Mouse (Mus musculus) forebrain, embryonic 16.5 days (tissue): ENCODE data around the gene Plekho1. TPM values are rescaled to one million over a fixed set of nuclear protein-coding genes. Genes with fewer than 3 reads are reported as not detected.

ENCODE experiments used
- ATAC-seq: fragments of 200-750 bp; cut with Nextera tagmentation; 2 replicates; pipeline ENCODE4 v1.8.0; 2017; ENCODE audit warnings: mild to moderate bottlenecking, moderate library complexity
- H3K27ac ChIP-seq: fragments of 300-500 bp; sonication (generic); 2 replicates; pipeline ENCODE4 v1.5.1; 2014; ENCODE audit warnings: low read length, control low read depth
- H3K27me3 ChIP-seq: fragments of 300-500 bp; sonication (generic); replicated peaks from 2 replicates; pipeline ENCODE4 v1.6.1; 2014; ENCODE audit warnings: low read length; ENCODE audit not compliant: control insufficient read depth, insufficient read depth
- H3K36me3 ChIP-seq: fragments of 300-500 bp; sonication (generic); 2 replicates; pipeline ENCODE4 v1.6.1; 2014; ENCODE audit not compliant: control insufficient read depth, insufficient read depth
- H3K4me1 ChIP-seq: fragments of 300-500 bp; sonication (generic); replicated peaks from 2 replicates; pipeline ENCODE4 v1.6.1; 2014; ENCODE audit warnings: low read length; ENCODE audit not compliant: control insufficient read depth, insufficient read depth
- H3K4me2 ChIP-seq: fragments of 300-500 bp; sonication (generic); 2 replicates; pipeline ENCODE4 v1.6.1; 2014; ENCODE audit warnings: mild to moderate bottlenecking, low read length, control low read depth
- H3K4me3 ChIP-seq: fragments of 300-500 bp; sonication (generic); replicated peaks from 2 replicates; pipeline ENCODE4 v1.5.1; 2014; ENCODE audit warnings: mild to moderate bottlenecking, low read length, control low read depth
- H3K9ac ChIP-seq: fragments of 300-500 bp; sonication (generic); replicated peaks from 2 replicates; pipeline ENCODE4 v1.6.1; 2014; ENCODE audit warnings: low read depth, low read length, control low read depth
- H3K9me3 ChIP-seq: fragments of 300-500 bp; sonication (generic); 2 replicates; pipeline ENCODE4 v1.6.1; 2016; ENCODE audit warnings: low read length; ENCODE audit not compliant: control insufficient read depth
- WGBS: fragments of 180-500 bp; shearing (Covaris S2); extraction: QIAGEN DNeasy Blood & Tissue Kit; methylation state at CpG from one replicate; pipeline ENCODE4 v1.1.7; 2014; 5-methylcytosine and 5-hydroxymethylcytosine counted together
- polyA plus RNA-seq: library from polyadenylated mRNA; unstranded; fragments of >200 nt; fragmentation: Nextera tagmentation; extraction: Ambion mirVana; gene quantifications from 2 replicates; pipeline ENCODE4 v1.2.1, GENCODE M21; 2015

Plekho1 gene
- polyA plus RNA-seq, 1 experiment from 2014 or later = 71.4 TPM

GRCm38 (mm10) chr3:96017461-96017860 is 21.7 kb upstream of the Plekho1 start:
- no peaks in the 10 kb centered on the region for H3K4me1 ChIP-seq
- no peaks in the 10 kb centered on the region for H3K27me3 ChIP-seq
- no peak overlapping the region for H3K27ac ChIP-seq
- no peaks in the 10 kb centered on the region for H3K36me3 ChIP-seq
- H3K4me2 ChIP-seq = no peak overlapping the region
- H3K4me3 ChIP-seq = no peak overlapping the region
- no peak overlapping the region for H3K9ac ChIP-seq
- WGBS = 84% methylated on average over 5 of the region's 5 CpGs
- no peaks in the 10 kb centered on the region for H3K9me3 ChIP-seq
- no peak for ATAC-seq

- H3K9me3 ChIP-seq = no peaks in the 10 kb centered on the region
- H3K27ac ChIP-seq = no peak overlapping the region
- H3K36me3 ChIP-seq = no peaks in the 10 kb centered on the region
- no peak overlapping the region for H3K4me2 ChIP-seq
- H3K4me3 ChIP-seq = no peak overlapping the region
- 96% methylated on average over 2 of the region's 2 CpGs for WGBS
- no peak for ATAC-seq
- H3K27me3 ChIP-seq = no peaks in the 10 kb centered on the region
- no peaks in the 10 kb centered on the region for H3K4me1 ChIP-seq
- H3K9ac ChIP-seq = no peak overlapping the region
These were observed 20.6 kb upstream of the Plekho1 start for GRCm38 (mm10) chr3:96016257-96016889.

GRCm38 (mm10) chr3:96015681-96016080 is 19.9 kb upstream of the Plekho1 start:
- Histone ChIP-seq H3K9me3 (no peaks in the 10 kb centered on the region), H3K27ac (no peak overlapping the region), H3K4me2 (no peak overlapping the region), H3K36me3 (no peaks in the 10 kb centered on the region), H3K4me1 (no peaks in the 10 kb centered on the region), H3K4me3 (no peak overlapping the region), H3K27me3 (no peaks in the 10 kb centered on the region), H3K9ac (no peak overlapping the region)
- no peak for ATAC-seq
- 86% methylated on average over 2 of the region's 2 CpGs for WGBS

- no peak for ATAC-seq
- no peaks in the 10 kb centered on the region for H3K27me3 ChIP-seq
These were observed 17.0 kb upstream of the Plekho1 start for GRCm38 (mm10) chr3:96012805-96013204.

GRCm38 (mm10) chr3:96008463-96008862 is 12.7 kb upstream of the Plekho1 start:
- no peak overlapping the region for H3K27ac ChIP-seq
- H3K4me1 ChIP-seq = no peaks in the 10 kb centered on the region; the same call in 1 of the 2 replicates
- no peaks in the 10 kb centered on the region for H3K27me3 ChIP-seq
- ATAC-seq = no peak
- WGBS = 72% methylated on average over 6 of the region's 6 CpGs
- no peak overlapping the region for H3K4me3 ChIP-seq
- no peak overlapping the region for H3K9ac ChIP-seq
- no peaks in the 10 kb centered on the region for H3K9me3 ChIP-seq
- 0 out of 2 replicates have a peak, but pooled peaks cover 2% of the 10 kb centered on the region for H3K36me3 ChIP-seq
- H3K4me2 ChIP-seq = no peak overlapping the region

More at GRCm38 (mm10) chr3:96012805-96013204, 17.0 kb upstream of the Plekho1 start:
- Histone ChIP-seq H3K27ac (no peak overlapping the region), H3K4me1 (no peaks in the 10 kb centered on the region), H3K4me2 (no peak overlapping the region), H3K36me3 (0 out of 2 replicates have a peak, but pooled peaks cover 2% of the 10 kb centered on the region), H3K4me3 (no peak overlapping the region), H3K9me3 (no peaks in the 10 kb centered on the region), H3K9ac (no peak overlapping the region)
- 24% methylated on average over 5 of the region's 5 CpGs for WGBS

GRCm38 (mm10) chr3:96001560-96001959 is 5.8 kb upstream of the Plekho1 start:
- Histone ChIP-seq H3K4me2 (no peak overlapping the region), H3K9ac (no peak overlapping the region), H3K9me3 (no peaks in the 10 kb centered on the region), H3K27me3 (no peaks in the 10 kb centered on the region), H3K4me1 (peaks cover 18% of the 10 kb centered on the region), H3K4me3 (no peak overlapping the region), H3K27ac (no peak overlapping the region), H3K36me3 (no peaks in the 10 kb centered on the region)
- WGBS = 98% methylated on average over 1 of the region's 1 CpGs
- ATAC-seq = no peak

- Histone ChIP-seq H3K9ac (no peak overlapping the region), H3K4me3 (no peak overlapping the region), H3K4me2 (no peak overlapping the region), H3K36me3 (no peaks in the 10 kb centered on the region), H3K9me3 (no peaks in the 10 kb centered on the region), H3K27ac (no peak overlapping the region), H3K4me1 (peaks cover 19% of the 10 kb centered on the region), H3K27me3 (no peaks in the 10 kb centered on the region)
- 71% methylated on average over 9 of the region's 9 CpGs for WGBS
- ATAC-seq = no peak
These were observed 5.2 kb upstream of the Plekho1 start for GRCm38 (mm10) chr3:96000921-96001501.

- no peak for ATAC-seq
- H3K27ac ChIP-seq = no peak overlapping the region
- H3K4me2 ChIP-seq = no peak overlapping the region
- H3K4me1 ChIP-seq = peaks cover 19% of the 10 kb centered on the region
- no peaks in the 10 kb centered on the region for H3K36me3 ChIP-seq
- H3K9me3 ChIP-seq = no peaks in the 10 kb centered on the region
- H3K27me3 ChIP-seq = no peaks in the 10 kb centered on the region
- H3K4me3 ChIP-seq = no peak overlapping the region
- WGBS = 80% methylated on average over 14 of the region's 14 CpGs
- H3K9ac ChIP-seq = no peak overlapping the region
These were observed 4.4 kb upstream of the Plekho1 start for GRCm38 (mm10) chr3:96000080-96000632.

GRCm38 (mm10) chr3:95999308-96000079 is 3.7 kb upstream of the Plekho1 start:
- Histone ChIP-seq H3K4me1 (peaks cover 19% of the 10 kb centered on the region), H3K4me2 (no peak overlapping the region), H3K27me3 (no peaks in the 10 kb centered on the region), H3K27ac (no peak overlapping the region), H3K9ac (no peak overlapping the region), H3K9me3 (no peaks in the 10 kb centered on the region), H3K4me3 (no peak overlapping the region), H3K36me3 (no peaks in the 10 kb centered on the region)
- ATAC-seq = no peak
- 90% methylated on average over 12 of the region's 12 CpGs for WGBS
